Mouse (Mus musculus): ENCODE results near the gene Srsf9. TPM values are rescaled to one million over a fixed set of nuclear protein-coding genes. Genes with fewer than 3 reads are reported as not detected.

Gene Srsf9
- polyA plus RNA-seq, 1 experiment from 2014 or later = 275 TPM

GRCm38 (mm10) chr5:115359438-115359837 is 32.5 kb downstream of the Srsf9 start:
- no peaks in the 10 kb centered on the region; the same call in 1 of the 2 replicates for H3K4me1 ChIP-seq (replicated peaks; ENCODE audit: control insufficient read depth, insufficient read depth, low read length)
- 72% methylated on average over 8 of the region's 8 CpGs for WGBS
- ATAC-seq (replicated peaks; ENCODE audit: low FRiP score) (no peak), DNase-seq (ENCODE audit: low spot score) (no peak)
- no peaks in the 10 kb centered on the region for H3K9me3 ChIP-seq (ENCODE audit: control insufficient read depth, low read length)
- peaks cover 17% of the 10 kb centered on the region for H3K27me3 ChIP-seq (replicated peaks; ENCODE audit: control insufficient read depth, insufficient read depth, low read length)
- H3K27ac ChIP-seq (ENCODE audit: low read depth, low read length) = no peak overlapping the region
- no peak overlapping the region for H3K4me3 ChIP-seq (ENCODE audit: low read depth, low read length)
- H3K9ac ChIP-seq (ENCODE audit: low read depth, low read length) = no peak overlapping the region
- no peaks in the 10 kb centered on the region for H3K36me3 ChIP-seq (ENCODE audit: control insufficient read depth, insufficient read depth, low read length)
- no peak overlapping the region for H3K4me2 ChIP-seq

- ATAC-seq (replicated peaks; ENCODE audit: low FRiP score) = no peak
- no peaks in the 10 kb centered on the region for H3K36me3 ChIP-seq (ENCODE audit: control insufficient read depth, insufficient read depth, low read length)
- no peak overlapping the region for H3K4me2 ChIP-seq
Measured at GRCm38 (mm10) chr5:115359851-115360372, 32.9 kb downstream of the Srsf9 start.

GRCm38 (mm10) chr5:115362216-115362615 is 35.2 kb downstream of the Srsf9 start:
- no peaks in the 10 kb centered on the region for H3K36me3 ChIP-seq (ENCODE audit: control insufficient read depth, insufficient read depth, low read length)
- no peak overlapping the region for H3K4me2 ChIP-seq
- 36% methylated on average over 7 of the region's 7 CpGs for WGBS
- no peaks in the 10 kb centered on the region for H3K9me3 ChIP-seq (ENCODE audit: control insufficient read depth, low read length)
- no peaks in the 10 kb centered on the region for H3K4me1 ChIP-seq (replicated peaks; ENCODE audit: control insufficient read depth, insufficient read depth, low read length)
- DNase-seq (ENCODE audit: low spot score) (no peak), ATAC-seq (replicated peaks; ENCODE audit: low FRiP score) (no peak)
- peaks cover 14% of the 10 kb centered on the region for H3K27me3 ChIP-seq (replicated peaks; ENCODE audit: control insufficient read depth, insufficient read depth, low read length)
- no peak overlapping the region for H3K9ac ChIP-seq (ENCODE audit: low read depth, low read length)
- no peak overlapping the region for H3K27ac ChIP-seq (ENCODE audit: low read depth, low read length)
- no peak overlapping the region for H3K4me3 ChIP-seq (ENCODE audit: low read depth, low read length)

More at GRCm38 (mm10) chr5:115359851-115360372, 32.9 kb downstream of the Srsf9 start:
- Histone ChIP-seq H3K9ac (ENCODE audit: low read depth, low read length) (no peak overlapping the region), H3K27me3 (replicated peaks; ENCODE audit: control insufficient read depth, insufficient read depth, low read length) (peaks cover 17% of the 10 kb centered on the region), H3K27ac (ENCODE audit: low read depth, low read length) (no peak overlapping the region), H3K4me1 (replicated peaks; ENCODE audit: control insufficient read depth, insufficient read depth, low read length) (no peaks in the 10 kb centered on the region; the same call in 1 of the 2 replicates), H3K9me3 (ENCODE audit: control insufficient read depth, low read length) (no peaks in the 10 kb centered on the region), H3K4me3 (ENCODE audit: low read depth, low read length) (no peak overlapping the region)
- no peak for DNase-seq (ENCODE audit: low spot score)
- 48% methylated on average over 5 of the region's 5 CpGs for WGBS

GRCm38 (mm10) chr5:115362819-115363714 is 36.1 kb downstream of the Srsf9 start:
- no peak overlapping the region for H3K9ac ChIP-seq (ENCODE audit: low read depth, low read length)
- H3K27me3 ChIP-seq (replicated peaks; ENCODE audit: control insufficient read depth, insufficient read depth, low read length) = peaks cover 14% of the 10 kb centered on the region
- WGBS = 21% methylated on average over 18 of the region's 19 CpGs
- no peak overlapping the region for H3K4me2 ChIP-seq
- ATAC-seq (replicated peaks; ENCODE audit: low FRiP score) (no peak), DNase-seq (ENCODE audit: low spot score) (no peak)
- no peaks in the 10 kb centered on the region for H3K9me3 ChIP-seq (ENCODE audit: control insufficient read depth, low read length)
- no peak overlapping the region for H3K27ac ChIP-seq (ENCODE audit: low read depth, low read length)
- no peaks in the 10 kb centered on the region for H3K4me1 ChIP-seq (replicated peaks; ENCODE audit: control insufficient read depth, insufficient read depth, low read length)
- no peak overlapping the region for H3K4me3 ChIP-seq (ENCODE audit: low read depth, low read length)
- H3K36me3 ChIP-seq (ENCODE audit: control insufficient read depth, insufficient read depth, low read length) = no peaks in the 10 kb centered on the region

- Histone ChIP-seq H3K4me2 (no peak overlapping the region), H3K36me3 (ENCODE audit: control insufficient read depth, insufficient read depth, low read length) (no peaks in the 10 kb centered on the region)
- 71% methylated on average over 4 of the region's 4 CpGs for WGBS
Measured at GRCm38 (mm10) chr5:115364782-115365181, 37.8 kb downstream of the Srsf9 start.

GRCm38 (mm10) chr5:115371736-115372135 is 44.8 kb downstream of the Srsf9 start:
- Histone ChIP-seq H3K9ac (ENCODE audit: low read depth, low read length) (no peak overlapping the region), H3K9me3 (ENCODE audit: control insufficient read depth, low read length) (no peaks in the 10 kb centered on the region), H3K27ac (ENCODE audit: low read depth, low read length) (no peak overlapping the region), H3K4me1 (replicated peaks; ENCODE audit: control insufficient read depth, insufficient read depth, low read length) (no peaks in the 10 kb centered on the region), H3K36me3 (ENCODE audit: control insufficient read depth, insufficient read depth, low read length) (no peaks in the 10 kb centered on the region), H3K27me3 (replicated peaks; ENCODE audit: control insufficient read depth, insufficient read depth, low read length) (peaks cover 20% of the 10 kb centered on the region), H3K4me2 (no peak overlapping the region), H3K4me3 (ENCODE audit: low read depth, low read length) (no peak overlapping the region)
- 44% methylated on average over 9 of the region's 9 CpGs for WGBS
- ATAC-seq (replicated peaks; ENCODE audit: low FRiP score) (no peak), DNase-seq (ENCODE audit: low spot score) (no peak)

More at GRCm38 (mm10) chr5:115364782-115365181, 37.8 kb downstream of the Srsf9 start:
- H3K4me3 ChIP-seq (ENCODE audit: low read depth, low read length) = no peak overlapping the region
- no peak for ATAC-seq (replicated peaks; ENCODE audit: low FRiP score)
- no peak overlapping the region for H3K27ac ChIP-seq (ENCODE audit: low read depth, low read length)
- H3K4me1 ChIP-seq (replicated peaks; ENCODE audit: control insufficient read depth, insufficient read depth, low read length) = no peaks in the 10 kb centered on the region
- H3K27me3 ChIP-seq (replicated peaks; ENCODE audit: control insufficient read depth, insufficient read depth, low read length) = peaks cover 14% of the 10 kb centered on the region
- H3K9ac ChIP-seq (ENCODE audit: low read depth, low read length) = no peak overlapping the region
- DNase-seq (ENCODE audit: low spot score) = no peak
- H3K9me3 ChIP-seq (ENCODE audit: control insufficient read depth, low read length) = no peaks in the 10 kb centered on the region

GRCm38 (mm10) chr5:115373441-115374203 is 46.6 kb downstream of the Srsf9 start:
- no peak for ATAC-seq (replicated peaks; ENCODE audit: low FRiP score)
- no peak overlapping the region for H3K27ac ChIP-seq (ENCODE audit: low read depth, low read length)
- H3K4me3 ChIP-seq (ENCODE audit: low read depth, low read length) = peak overlapping the region; percentile 19; the same call in 1 of the 2 replicates

GRCm38 (mm10) chr5:115374204-115374820 is 47.3 kb downstream of the Srsf9 start:
- H3K4me2 ChIP-seq = peak overlapping the region; percentile 42
- peak overlapping the region; percentile 19; the same call in 1 of the 2 replicates for H3K4me3 ChIP-seq (ENCODE audit: low read depth, low read length)

More at GRCm38 (mm10) chr5:115373441-115374203, 46.6 kb downstream of the Srsf9 start:
- Histone ChIP-seq H3K9me3 (ENCODE audit: control insufficient read depth, low read length) (no peaks in the 10 kb centered on the region), H3K36me3 (ENCODE audit: control insufficient read depth, insufficient read depth, low read length) (no peaks in the 10 kb centered on the region), H3K4me1 (replicated peaks; ENCODE audit: control insufficient read depth, insufficient read depth, low read length) (no peaks in the 10 kb centered on the region), H3K4me2 (peak overlapping the region; percentile 42), H3K27me3 (replicated peaks; ENCODE audit: control insufficient read depth, insufficient read depth, low read length) (peaks cover 20% of the 10 kb centered on the region), H3K9ac (ENCODE audit: low read depth, low read length) (no peak overlapping the region)
- WGBS = 21% methylated on average over 26 of the region's 26 CpGs
- no peak for DNase-seq (ENCODE audit: low spot score)

More at GRCm38 (mm10) chr5:115374204-115374820, 47.3 kb downstream of the Srsf9 start:
- WGBS = 34% methylated on average over 11 of the region's 11 CpGs
- Histone ChIP-seq H3K4me1 (replicated peaks; ENCODE audit: control insufficient read depth, insufficient read depth, low read length) (no peaks in the 10 kb centered on the region), H3K27me3 (replicated peaks; ENCODE audit: control insufficient read depth, insufficient read depth, low read length) (peaks cover 20% of the 10 kb centered on the region), H3K27ac (ENCODE audit: low read depth, low read length) (no peak overlapping the region), H3K9me3 (ENCODE audit: control insufficient read depth, low read length) (no peaks in the 10 kb centered on the region), H3K36me3 (ENCODE audit: control insufficient read depth, insufficient read depth, low read length) (no peaks in the 10 kb centered on the region), H3K9ac (ENCODE audit: low read depth, low read length) (no peak overlapping the region)
- ATAC-seq (replicated peaks; ENCODE audit: low FRiP score) (no peak), DNase-seq (ENCODE audit: low spot score) (no peak)
